Mouse (Mus musculus) layer of hippocampus, adult 2 months (tissue): ENCODE measurements around the gene Eri3. TPM values are rescaled to one million over a fixed set of nuclear protein-coding genes. Genes with fewer than 3 reads are reported as not detected.

ENCODE experiments used
- DNase-seq, 2 experiments: peaks; one replicate each; pipeline ENCODE4 v3.0.0; 2022; ENCODE audit warnings: low spot score in 2 of 2
- H3K27ac ChIP-seq: fragments of 200-600 bp; 2 replicates; pipeline ENCODE4 v1.8.1; 2022
- H3K4me3 ChIP-seq: fragments of 200-600 bp; 2 replicates; pipeline ENCODE4 v1.8.1; 2022; ENCODE audit warnings: mild to moderate bottlenecking
- CTCF ChIP-seq: fragments of 200-600 bp; conservative IDR thresholded peaks from 2 replicates; pipeline ENCODE4 v1.8.1; 2022; ENCODE audit warnings: antibody characterized with exemption, mild to moderate bottlenecking, moderate library complexity
- total RNA-seq, 2 experiments: library from RNA; stranded (reverse); gene quantifications; 2 replicates each; pipeline ENCODE4 v1.2.3; 2021

Gene Eri3
- total RNA-seq, 2 experiments from 2014 or later, result 194 to 211 TPM

DNA sequence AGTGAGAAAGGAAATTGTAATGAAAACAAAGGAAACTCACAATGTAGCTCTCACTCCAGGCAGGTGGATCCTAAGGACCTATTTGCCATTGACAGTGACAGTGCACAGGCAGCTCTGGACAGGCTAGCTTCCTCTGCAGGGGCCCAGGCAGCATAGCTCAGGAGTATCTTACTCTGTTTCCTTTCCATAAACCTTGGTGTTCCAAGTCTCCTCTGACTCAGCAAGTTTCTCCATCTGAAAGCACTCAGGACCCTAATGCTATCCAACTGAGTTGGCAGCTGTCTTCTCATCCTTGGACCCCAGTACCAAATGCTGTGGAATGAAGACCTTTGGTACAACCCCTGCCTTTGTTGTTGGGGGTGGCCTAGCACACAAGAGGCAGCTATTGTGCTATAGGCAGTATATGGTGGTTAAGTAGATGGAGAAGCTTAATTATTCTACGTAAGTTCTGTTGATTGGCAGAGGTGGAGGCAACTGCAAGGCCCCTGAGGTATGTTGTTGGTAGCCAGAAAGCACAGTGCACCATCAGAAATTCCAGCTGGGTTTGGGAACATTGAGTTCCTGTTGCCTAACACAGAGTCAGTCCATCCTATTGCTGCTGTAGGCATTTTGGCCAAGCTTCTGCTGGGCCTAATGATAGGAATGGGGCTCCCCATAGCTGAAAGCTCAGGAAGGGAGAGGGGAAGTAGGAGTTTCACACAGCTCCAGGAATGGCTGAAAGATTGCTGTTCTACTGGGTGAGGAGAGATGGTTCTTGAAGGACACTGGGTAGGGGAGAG is 90.9 kb downstream of the Eri3 start:
- no peak overlapping the region for H3K4me3 ChIP-seq
- no peak overlapping the region for H3K27ac ChIP-seq

DNA sequence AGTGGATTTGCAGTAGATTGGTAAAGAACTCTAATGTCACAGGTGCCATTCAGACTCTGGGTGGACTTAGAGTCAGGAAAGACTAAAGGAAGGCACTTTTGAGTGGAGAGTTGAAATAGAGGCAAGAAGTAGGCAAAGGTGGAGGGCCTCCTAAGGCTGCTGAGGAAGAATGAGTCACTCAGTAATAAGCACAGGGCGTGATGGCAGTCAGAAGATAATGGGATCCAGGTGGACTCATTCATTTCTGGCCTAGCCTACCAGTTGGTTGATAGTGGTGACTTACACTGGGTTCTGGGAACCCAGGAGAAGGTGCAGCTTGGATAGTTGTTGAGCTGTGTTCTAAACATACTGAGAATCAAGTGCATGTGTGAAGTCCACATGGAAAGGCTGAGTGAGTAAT is 91.6 kb downstream of the Eri3 start:
- no peak for DNase-seq
- TF ChIP-seq CTCF, result no peak
- no peak overlapping the region for H3K27ac ChIP-seq
- no peak overlapping the region for H3K4me3 ChIP-seq

More for the DNA sequence above, 90.9 kb downstream of the Eri3 start:
- DNase-seq, result no peak
- TF ChIP-seq CTCF, result no peak

DNA sequence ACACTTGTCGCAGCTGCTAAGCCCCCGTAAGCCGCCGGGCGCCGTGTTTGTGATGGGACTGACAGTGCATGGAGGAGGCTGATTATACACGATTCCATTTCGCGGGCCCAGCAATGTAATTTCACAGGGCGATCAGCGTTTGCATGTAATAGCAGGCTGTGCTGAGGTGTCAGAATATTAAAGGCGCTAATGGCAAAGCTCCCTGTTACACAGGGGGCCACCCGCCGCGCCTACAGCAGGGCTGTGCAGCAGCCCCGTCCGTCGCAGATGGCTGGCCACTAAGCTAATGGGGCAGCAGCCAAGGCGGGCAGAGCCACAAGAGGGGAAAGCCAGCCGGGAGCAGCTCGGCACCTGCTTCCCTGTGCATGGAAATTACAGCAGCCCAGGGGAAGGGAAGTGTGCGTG is 94.9 kb downstream of the Eri3 start:
- DNase-seq, result no peak
- no peak for TF ChIP-seq CTCF
- Histone ChIP-seq H3K4me3 (no peak overlapping the region; the same call in 1 of the 2 replicates), H3K27ac (peak overlapping the region; percentile 82)

GRCm38 (mm10) chr4:117645859-117646258 is 95.7 kb downstream of the Eri3 start:
- H3K27ac ChIP-seq, result peak overlapping the region; percentile 82
- no peak for TF ChIP-seq CTCF
- no peak for DNase-seq
- no peak overlapping the region for H3K4me3 ChIP-seq

DNA sequence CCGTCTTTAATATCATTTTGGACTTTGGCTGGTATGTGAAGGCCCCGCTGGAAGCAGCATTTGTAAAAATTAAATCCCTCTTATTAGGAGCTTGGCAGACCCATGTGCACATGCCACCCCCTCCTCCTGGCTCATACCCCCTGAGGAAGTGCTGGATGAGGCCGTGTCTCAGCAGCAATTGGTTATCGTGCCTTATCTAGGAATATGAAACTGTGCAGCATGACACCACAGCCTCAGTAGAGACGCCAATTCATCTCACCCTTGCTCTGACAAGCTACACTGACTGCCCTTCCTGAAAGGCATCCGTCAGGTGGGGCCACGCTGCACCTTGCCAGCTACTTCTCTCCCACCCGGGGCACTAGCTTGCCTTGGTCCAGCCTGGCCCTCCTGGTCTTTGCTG is 96.3 kb downstream of the Eri3 start:
- H3K4me3 ChIP-seq, result no peak overlapping the region
- TF ChIP-seq CTCF, result no peak
- peak overlapping the region; percentile 53; the same call in 1 of the 2 replicates for H3K27ac ChIP-seq
- no peak for DNase-seq

GRCm38 (mm10) chr4:117646926-117647755 is 97.0 kb downstream of the Eri3 start:
- TF ChIP-seq CTCF, result no peak
- Histone ChIP-seq H3K4me3 (no peak overlapping the region), H3K27ac (peak overlapping the region; percentile 53)
- DNase-seq, result no peak

- peak; percentile 62 to 76 for DNase-seq
- peak overlapping the region; percentile 32; the same call in 1 of the 2 replicates for H3K27ac ChIP-seq
- H3K4me3 ChIP-seq, result no peak overlapping the region
- no peak for TF ChIP-seq CTCF
These were observed 101.5 kb downstream of the Eri3 start for GRCm38 (mm10) chr4:117651626-117652101.

DNA sequence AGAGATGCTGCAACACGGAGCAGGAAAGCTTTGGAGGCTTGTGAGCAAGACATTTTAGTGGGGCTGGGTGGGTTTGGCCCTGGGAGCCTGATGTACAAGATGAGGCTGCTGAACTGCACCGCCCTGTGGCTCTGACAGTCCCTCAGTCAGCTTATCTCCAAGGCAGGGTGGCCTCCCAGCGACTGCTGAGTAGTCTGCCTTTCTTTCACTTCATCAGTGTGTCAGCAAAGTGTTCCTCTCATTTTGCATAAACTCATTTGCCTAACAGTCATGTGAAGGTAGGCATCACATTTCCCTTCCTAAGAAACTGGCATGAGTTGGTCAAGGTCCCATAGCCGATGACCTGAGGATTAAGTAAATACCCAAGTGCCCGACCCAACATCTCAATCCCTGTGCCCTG is 102.6 kb downstream of the Eri3 start:
- H3K4me3 ChIP-seq, result no peak overlapping the region
- no peak for DNase-seq
- TF ChIP-seq CTCF, result no peak
- H3K27ac ChIP-seq, result no peak overlapping the region

DNA sequence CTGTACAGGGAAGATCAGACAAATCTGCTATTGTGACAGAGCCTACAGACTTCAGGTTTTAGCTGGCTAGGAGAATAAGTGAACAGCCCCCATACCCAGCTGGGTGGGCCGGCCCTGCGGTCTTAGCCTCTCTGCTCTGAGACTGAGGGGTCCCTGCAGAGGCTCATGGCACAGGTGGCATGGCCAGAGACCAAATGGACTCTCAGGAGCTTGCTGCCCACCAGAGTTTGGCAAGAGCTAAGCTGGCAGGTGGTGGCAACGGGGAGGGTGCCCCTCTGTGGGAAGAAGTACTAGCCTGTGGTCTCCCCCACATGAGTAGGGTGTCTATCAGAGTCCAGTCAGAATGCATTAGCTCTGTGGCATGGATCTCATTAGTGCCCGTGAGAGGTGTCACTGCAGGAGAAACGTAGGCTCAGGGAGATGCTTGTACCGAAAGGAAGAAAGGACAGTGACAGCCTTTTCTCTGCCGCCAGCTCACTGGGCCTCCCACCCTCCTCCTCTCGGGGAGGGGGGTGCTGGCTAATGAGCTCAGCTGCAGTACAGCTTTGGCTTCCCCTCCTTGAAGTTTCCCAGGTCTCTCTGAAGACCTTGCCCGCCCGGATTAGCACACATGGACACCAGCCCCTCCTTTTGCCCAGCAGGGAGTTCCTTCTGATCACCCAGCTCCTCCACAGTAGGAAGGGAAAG is 104.0 kb downstream of the Eri3 start:
- no peak for DNase-seq
- H3K4me3 ChIP-seq, result no peak overlapping the region
- peak overlapping the region; percentile 47 for H3K27ac ChIP-seq
- TF ChIP-seq CTCF, result no peak

GRCm38 (mm10) chr4:117654703-117655499 is 104.7 kb downstream of the Eri3 start:
- DNase-seq, result no peak
- no peak for TF ChIP-seq CTCF
- no peak overlapping the region for H3K4me3 ChIP-seq
- peak overlapping the region; percentile 47; the same call in 1 of the 2 replicates for H3K27ac ChIP-seq

DNA sequence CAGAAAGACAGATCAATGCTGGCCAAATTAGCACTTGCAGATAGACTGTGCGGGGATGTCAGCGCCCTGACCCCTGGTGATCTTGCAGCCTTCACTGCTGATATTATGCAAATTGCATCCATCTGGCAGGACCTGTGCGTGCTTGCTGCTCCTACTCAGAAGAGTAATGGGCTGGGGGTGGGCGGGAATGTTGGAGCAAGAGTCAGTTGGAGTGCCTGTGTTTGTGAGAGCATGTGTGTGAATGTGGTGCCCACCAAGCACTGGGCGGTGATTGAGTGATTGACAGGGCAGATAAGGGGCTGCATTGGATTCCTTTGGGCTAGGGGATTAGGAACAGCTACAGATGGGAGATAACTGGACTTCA is 105.3 kb downstream of the Eri3 start:
- DNase-seq, result no peak
- no peak for TF ChIP-seq CTCF
- Histone ChIP-seq H3K4me3 (no peak overlapping the region), H3K27ac (no peak overlapping the region)

DNA sequence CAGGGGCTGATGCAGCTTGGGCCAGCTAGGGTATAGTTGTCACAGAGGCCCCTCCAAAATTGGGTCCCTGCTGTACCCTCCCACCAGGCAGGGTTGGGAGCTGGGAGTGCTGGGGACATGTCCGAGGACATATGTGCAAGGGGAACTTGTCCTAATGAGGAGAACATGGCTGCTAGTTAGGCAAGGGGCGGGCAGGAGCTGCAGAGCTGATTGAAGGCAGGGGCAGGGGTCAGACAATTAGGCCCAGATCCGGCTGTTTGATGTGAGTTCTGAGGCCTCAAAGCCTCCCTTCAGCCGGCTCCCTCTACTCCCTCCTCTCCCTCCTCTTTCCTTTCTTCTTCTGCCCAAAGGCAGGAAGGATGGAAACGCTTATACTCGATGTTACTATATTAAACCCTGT is 106.8 kb downstream of the Eri3 start:
- TF ChIP-seq CTCF, result no peak
- no peak overlapping the region for H3K4me3 ChIP-seq
- H3K27ac ChIP-seq, result peak overlapping the region; percentile 77
- no peak for DNase-seq
